Mouse (Mus musculus): ENCODE measurements at regions not wholly inside any gene's neighbourhood (a gene's known extent, or its start where the extent isn't known, plus 50 kb on each side); places are given as distances from the start of the nearest gene placed in this dataset.

DNA sequence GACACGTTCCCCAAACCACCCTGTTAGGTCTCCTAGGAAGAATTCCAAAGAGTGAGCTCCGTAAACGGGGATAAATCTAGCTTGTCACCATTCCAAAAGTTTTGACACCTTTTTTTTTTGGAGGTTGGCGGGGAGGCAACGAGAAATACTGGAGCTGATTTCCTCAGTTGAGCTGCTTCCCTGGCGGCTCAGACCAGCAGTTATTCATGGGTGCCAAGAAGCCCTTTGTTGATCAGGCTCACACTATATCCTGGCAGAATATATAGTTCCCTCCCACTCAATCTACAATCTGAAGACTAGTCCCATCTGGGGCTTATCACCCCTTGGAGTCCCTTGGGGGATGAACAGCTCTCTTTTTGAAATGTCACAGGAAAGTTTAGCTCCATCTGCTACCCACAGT, 77.5 kb upstream of the Tiam2 start:
- ChIA-PET CTCF (interaction anchor here in 1 of 4 experiments (0.5 to 0.7 kb wide), 2 partner anchors 102 to 849 kb away, joined by 3 to 4 read pairs; no protein-coding TSS in a partner anchor), POLR2A (interaction anchor here in 1 of 4 experiments (1.0 to 1.7 kb wide), 2 partner anchors 8 to 13 kb away, joined by 4 read pairs; no protein-coding TSS in a partner anchor)

DNA sequence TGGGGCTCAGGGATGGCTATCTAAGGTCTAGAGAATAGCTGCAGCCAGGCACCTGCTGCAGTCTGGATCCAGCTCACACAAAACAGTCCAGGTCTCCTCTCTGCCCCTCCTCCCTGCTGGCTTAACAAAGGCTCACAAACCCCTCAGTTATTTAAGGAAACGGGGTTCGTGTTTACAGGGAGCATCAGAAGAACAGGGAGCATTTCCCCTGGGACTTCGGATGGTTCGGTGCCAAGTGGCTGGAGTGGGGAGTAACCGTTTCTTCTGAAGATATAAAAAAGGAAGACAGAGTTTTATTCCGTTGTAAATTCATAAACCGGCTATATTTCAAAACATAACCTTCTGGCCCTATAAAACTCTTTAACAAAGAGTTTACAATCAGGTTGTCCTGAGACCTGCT, 77.1 kb upstream of the Tiam2 start:
- ChIA-PET POLR2A (interaction anchor here in 1 of 4 experiments (1.0 kb wide), 1 partner anchor 13 kb away, joined by 4 read pairs; no protein-coding TSS in a partner anchor), CTCF (interaction anchor here in 1 of 4 experiments (0.6 kb wide), 1 partner anchor 41 kb away, joined by 9 read pairs; no protein-coding TSS in a partner anchor)

DNA sequence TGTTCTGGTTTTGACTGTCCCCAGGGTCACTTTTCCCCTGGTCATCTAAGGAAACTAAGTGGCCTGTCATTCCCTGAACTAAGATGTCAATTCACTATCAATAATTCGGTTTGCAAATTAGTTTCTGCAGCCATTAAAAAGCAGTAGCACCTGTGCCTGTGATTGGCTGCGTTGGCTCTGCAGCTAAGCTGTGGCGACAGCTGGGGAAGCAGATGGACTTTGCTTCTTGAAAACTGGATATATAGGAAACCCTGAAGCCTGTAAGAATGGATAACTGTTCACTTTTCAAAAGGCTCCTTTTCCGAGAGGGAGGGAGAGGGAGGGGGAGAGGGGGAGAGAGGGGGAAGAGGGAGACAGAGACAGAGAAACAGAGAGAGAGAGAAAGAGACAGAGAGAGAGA, 75.2 kb upstream of the Tiam2 start:
- ChIA-PET POLR2A (no interaction called here), CTCF (interaction anchor here in 1 of 4 experiments (0.7 kb wide), 1 partner anchor 56 kb away, joined by 3 read pairs; no protein-coding TSS in a partner anchor)

DNA sequence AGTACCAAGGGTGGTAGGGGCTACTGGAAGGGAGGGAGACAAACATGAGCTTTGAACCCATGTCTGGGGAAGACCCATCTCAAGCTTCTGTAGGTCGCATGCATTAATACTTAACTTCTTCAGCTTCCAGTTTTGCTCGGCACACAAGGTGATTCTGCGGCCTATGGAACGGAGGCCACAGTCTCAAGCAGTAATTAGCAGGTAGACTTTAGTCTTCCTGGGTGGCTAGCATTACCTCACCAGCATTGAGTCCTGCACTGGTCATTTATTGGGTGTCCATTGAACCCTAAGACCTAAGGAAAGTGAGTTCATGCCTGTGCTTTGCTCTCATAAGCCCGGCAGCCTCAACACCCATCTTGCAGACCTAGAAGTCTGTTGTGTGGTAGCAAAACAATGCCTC, 74.4 kb upstream of the Tiam2 start:
- POLR2A ChIA-PET: no interaction called here

DNA sequence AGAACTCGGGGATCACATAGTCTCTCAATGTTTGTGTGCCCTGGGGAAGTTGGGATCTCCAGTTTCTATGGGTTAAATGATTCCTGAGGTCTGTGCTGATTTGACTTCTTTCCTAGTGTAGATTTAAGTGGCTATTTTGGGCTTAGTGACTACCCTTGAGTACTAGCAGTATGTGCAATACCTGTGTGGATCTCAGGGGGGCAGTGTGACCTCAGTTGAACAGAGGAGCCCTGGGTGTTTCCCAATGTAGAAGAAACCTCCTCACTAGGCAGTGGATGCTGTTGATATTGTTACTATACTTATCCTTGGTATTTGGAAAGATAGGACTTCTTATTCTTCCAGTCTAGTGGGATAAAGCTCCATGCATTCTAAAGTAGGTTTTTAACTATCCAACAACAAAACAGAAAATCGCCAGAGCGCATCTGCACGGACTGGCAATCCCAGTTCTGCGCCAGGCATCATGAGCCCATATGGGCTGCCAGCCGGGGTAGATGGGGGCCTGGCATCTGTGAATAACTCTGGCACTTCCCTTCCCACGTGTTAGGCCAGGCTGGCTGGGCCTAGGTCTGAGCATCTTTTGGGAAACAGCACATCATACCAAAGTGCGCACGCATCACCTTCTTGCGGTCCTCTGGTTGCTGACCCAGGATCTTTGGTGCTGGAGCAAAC, 72.7 kb upstream of the Tiam2 start:
- CTCF ChIA-PET: interaction anchor here in 1 of 4 experiments (0.7 kb wide), 1 partner anchor 566 kb away, joined by 3 read pairs; no protein-coding TSS in a partner anchor
- POLR2A ChIA-PET: no interaction called here

More for the DNA sequence above, 74.4 kb upstream of the Tiam2 start:
- CTCF ChIA-PET: no interaction called here

DNA sequence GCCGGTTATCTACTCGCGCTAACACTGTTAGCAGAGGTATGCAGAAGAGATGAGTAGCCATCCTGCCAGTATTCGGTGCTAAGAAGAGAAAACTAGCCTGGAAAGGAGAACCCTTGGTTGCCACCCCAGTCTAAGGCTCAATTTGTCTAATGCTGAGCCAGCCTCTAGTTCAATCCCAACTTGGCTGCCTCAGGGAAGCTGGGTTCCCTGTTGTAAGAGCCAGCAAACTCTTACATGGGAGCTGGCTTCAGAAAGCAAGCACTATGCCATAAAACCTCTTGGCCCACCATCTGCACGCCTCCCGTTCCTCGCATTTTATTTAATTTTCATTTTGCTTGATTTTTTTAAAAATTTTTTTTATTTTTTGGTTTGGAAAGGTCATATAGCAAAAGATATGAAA, 69.6 kb upstream of the Tiam2 start:
- CTCF ChIA-PET: interaction anchor here in 2 of 4 experiments (0.6 to 1.6 kb wide), 2 partner anchors 10 to 50 kb away, joined by 3 to 5 read pairs; no protein-coding TSS in a partner anchor
- POLR2A ChIA-PET: interaction anchor here in 1 of 4 experiments (0.6 to 1.6 kb wide), 2 partner anchors 9 to 42 kb away, joined by 3 to 4 read pairs; no protein-coding TSS in a partner anchor

DNA sequence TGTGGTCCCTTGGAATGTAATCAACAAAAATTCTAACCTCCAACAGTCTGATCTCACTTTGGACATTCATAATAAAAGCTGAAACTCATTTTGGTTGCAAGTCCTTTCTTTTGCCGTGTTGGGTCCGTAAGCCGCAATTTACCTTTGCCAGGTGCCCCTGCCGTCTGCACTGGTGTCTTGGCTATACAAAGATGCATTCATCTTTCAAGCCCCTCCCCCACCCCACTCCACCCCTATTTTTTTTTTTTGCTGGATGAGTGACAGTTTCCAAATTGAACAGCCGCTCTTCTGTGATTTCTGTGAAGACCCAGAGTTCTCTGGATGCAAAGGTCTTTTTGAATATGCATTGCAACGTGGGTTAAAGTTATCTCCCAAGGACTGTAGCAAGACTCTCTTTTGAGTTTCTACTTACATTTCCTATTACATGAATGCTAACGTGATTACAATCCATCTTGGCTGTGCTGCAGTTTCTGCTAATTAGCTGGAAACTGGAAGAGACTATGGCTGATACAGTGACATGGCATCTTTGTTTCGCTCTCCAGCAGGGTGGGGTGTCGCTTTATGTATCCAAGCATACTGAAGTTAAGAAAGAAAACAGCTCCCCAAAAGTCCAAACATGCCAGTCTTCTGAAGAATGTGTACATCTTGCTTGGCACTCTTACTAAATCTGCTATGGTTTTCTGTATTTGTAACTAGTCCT, 67.4 kb upstream of the Tiam2 start:
- POLR2A ChIA-PET: interaction anchor here in 2 of 4 experiments (0.6 to 0.7 kb wide), 2 partner anchors 229 to 299 kb away, joined by 3 to 4 read pairs; partner anchors contain the start of gene Tfb1m (in 1 of the 2)

DNA sequence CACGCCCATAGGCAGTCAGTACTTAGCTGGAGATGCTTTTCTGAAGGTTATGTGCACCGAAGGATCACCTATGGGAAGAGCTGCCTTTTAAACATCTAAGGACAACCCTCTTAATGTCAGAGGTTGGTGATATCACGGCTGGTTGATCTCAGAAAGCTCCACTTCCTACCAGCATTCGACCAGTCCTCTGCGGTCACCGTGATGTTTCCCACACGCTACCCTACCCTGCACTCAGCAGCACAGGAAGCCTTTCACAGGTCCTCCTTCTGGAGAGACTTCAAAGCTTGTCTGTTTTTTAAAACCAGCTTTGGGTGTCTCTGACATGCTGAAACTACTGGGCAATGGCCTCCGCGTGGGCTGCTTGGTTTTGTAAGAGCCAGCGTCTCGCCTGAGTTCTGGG, 65.6 kb upstream of the Tiam2 start:
- POLR2A ChIA-PET: no interaction called here
- CTCF ChIA-PET: no interaction called here

More for the DNA sequence above, 67.4 kb upstream of the Tiam2 start:
- CTCF ChIA-PET: no interaction called here

DNA sequence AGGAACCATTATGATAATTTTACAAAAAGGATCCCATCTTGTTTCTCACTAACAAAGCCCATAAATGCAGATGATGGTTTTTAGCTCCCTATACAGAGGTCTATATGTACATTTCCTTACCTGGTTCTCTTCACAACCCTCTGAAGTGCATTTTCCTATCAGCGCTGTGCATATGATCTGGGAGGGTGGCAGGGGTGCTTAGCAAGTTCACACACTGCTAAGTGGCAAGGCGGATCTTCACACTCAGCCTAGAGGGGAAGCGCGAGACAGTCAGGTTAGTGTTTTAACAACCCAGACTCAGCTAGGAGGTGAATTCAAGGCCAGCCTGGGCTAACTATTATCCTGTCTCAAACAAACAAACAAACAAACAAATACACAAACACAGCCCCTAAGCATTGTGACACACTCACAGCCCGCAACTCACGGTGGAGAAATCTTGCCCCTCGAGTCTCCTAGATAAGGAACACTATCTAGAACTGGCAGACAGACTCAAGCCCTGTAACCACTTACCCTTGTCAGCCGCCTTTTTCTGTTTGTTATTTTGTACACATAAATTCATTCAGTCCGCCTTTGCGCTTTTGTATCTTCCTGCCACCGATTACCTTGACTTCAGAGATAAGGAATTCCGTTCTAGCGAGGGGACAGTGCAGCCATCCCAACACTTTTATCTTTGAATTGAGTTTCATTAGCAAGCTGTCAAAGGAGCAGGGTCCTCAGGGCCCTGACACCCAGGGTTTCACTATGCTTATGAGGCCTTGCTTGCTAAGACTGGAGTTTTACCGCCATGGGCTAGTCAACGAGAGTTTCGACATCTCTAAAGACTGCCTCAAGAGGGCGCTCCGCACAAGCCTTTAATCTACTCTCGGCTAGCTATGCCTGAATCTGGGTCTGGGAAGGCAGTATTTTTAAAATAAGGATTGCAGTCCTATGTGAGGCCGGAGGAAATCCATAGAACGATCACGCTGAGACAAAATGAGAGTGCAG, 53.0 kb upstream of the Tiam2 start:
- ChIA-PET POLR2A (interaction anchor here in 3 of 4 experiments (0.8 to 1.2 kb wide), 3 partner anchors 9 to 15 kb away, joined by 3 to 4 read pairs (median 4); no protein-coding TSS in a partner anchor), CTCF (interaction anchor here in 2 of 4 experiments (0.8 to 1.6 kb wide), 9 partner anchors 9 to 236 kb away, joined by 3 to 11 read pairs (median 3); no protein-coding TSS in a partner anchor)

DNA sequence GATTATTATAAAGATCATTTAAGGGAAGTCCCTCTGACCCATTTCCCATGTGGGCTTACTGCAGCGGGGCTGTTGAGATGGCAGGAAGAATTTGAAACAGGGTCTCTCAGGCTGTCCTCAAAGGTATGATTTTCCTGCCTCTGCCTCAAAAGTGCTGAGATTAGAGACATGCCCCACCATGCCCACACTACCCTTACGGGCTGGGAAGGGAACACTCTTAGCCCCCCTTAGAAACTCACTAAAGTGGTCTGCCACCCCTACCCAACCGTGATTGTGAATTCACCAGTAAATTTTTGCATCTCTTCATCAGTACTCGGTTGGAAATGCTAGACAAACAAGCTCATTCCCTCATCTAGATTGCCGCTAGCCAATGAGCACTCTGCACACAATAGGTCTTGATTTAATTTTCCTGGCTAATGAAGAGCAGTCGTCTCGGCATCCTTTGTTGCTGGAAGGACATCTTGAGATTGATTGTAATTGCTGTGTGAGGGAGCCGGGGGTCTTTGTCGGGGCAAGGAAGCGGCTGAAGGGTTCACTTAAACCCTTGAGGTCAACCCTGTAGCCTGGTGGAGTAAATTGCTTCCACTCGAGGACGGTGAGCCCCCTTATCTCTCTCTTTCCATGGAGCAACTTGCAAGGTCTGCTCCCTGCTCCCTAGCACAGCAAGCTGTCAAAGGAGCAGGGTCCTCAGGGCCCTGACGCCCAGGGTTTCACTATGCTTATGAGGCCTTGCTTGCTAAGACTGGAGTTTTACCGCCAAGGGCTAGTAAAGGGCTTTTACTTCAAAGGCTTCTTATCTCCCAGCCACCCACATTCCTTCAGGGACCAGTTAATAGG, 51.7 kb upstream of the Tiam2 start:
- POLR2A ChIA-PET: interaction anchor here in 1 of 4 experiments (0.7 kb wide), 1 partner anchor 283 kb away, joined by 3 read pairs; the partner anchor contains the start of gene Tfb1m
- CTCF ChIA-PET: interaction anchor here in 3 of 4 experiments (0.5 to 1.6 kb wide), 11 partner anchors 8 to 235 kb away, joined by 3 to 11 read pairs (median 3); no protein-coding TSS in a partner anchor
